Mouse (Mus musculus) lung, postnatal 14 days (tissue): ENCODE measurements around the gene Cmc1.
A peak's percentile ranks its signal among the peaks of the same experiment; 100 is the strongest.
"Not testable (repeated sequence)": the region's sequence is repeated elsewhere in the genome, so short reads cannot be mapped to it uniquely, and the experiment has no call there.

Experiments used
- DNase-seq: peaks from one replicate; pipeline ENCODE4 v3.0.0; 2021

Gene Cmc1

DNA sequence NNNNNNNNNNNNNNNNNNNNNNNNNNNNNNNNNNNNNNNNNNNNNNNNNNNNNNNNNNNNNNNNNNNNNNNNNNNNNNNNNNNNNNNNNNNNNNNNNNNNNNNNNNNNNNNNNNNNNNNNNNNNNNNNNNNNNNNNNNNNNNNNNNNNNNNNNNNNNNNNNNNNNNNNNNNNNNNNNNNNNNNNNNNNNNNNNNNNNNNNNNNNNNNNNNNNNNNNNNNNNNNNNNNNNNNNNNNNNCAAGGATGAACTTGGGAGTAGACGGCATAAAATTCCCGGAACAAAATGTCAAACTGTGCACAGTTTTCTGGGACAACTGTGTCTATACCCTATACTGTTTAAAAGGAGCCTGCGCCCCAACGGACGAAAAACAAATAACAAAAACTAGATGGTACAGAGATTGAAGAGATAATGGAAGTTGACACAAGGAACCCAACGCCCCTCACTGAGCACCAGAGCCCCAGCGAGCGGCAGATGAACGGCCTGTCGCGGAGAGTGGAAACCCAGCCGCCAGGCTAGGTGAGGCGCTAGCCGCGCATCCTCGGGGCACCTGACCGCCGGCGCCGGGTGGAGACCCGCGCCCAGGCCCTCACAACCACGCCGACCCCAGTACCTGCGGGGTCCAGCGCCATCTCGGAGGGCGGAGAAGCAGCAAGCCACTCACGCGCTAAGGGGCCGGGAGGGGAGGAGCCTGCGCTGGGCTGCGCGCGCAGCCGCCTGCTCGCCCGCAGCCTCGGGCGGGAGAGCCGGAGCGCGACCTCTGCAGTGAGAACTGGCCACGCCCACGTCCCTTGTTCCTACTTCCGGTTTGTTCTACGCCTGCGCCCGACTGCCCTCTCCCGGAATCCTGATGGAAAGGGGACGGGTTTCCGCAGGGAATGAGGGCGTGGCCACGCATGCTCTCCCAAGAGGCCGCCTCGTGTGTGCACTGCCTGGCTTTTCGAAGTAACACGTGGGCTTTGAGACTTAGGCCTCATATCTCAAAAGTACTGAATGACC, at the start of gene Cmc1:
TSS of gene Cmc1 (minus strand) at position 771 of the 996 bp plus-strand sequence.
- peak; percentile 97 for DNase-seq

- DNase-seq, result no peak
These were observed 48.6 kb upstream of the Cmc1 start for GRCm38 (mm10) chr9:118198557-118198956.

GRCm38 (mm10) chr9:118196661-118197390, 46.8 kb upstream of the Cmc1 start:
- no peak for DNase-seq

- no peak for DNase-seq
These were observed 43.3 kb upstream of the Cmc1 start for GRCm38 (mm10) chr9:118193263-118193662.

DNA sequence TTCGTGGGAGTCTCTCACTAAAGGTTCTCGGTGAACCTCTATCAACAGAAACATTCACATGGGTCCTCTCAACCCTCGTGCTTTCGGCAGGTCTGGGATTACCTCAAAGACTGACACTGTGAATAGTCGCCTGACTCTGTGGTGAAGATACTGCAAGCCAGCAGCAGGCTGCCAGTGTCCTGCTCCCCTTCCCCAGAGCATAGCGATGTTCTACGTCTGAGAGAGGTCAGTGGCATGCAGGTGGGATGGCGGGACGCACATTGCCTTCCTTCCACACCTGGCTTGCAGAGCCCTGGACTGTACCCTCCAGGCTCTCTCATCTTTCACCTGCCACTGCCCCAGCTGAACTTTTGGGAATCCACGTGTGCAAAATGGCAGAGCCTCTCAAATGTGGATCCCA, 41.3 kb upstream of the Cmc1 start:
- DNase-seq, result no peak

- DNase-seq, result no peak
These were observed 38.4 kb upstream of the Cmc1 start for GRCm38 (mm10) chr9:118188374-118188773.

DNA sequence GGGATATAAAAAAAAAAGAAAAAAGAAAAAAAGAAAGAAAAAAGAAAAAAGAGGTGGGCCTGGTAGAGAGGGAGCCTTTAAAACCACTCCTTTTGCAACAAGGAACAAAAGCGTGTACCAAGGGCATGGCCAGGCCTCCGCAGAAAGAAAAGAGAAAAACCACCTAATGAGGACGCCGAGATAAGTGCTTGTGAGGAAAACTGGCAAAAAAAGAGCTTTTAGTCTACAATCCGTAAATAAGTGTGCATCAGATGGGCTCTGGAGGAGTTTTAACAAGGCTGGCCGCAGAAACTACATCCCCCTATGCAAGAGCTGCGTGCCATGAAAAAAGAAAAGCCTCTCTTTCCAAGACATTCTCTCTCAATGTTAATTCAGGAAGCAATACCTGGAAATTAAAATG, 37.4 kb upstream of the Cmc1 start:
- DNase-seq, result no peak

GRCm38 (mm10) chr9:118186776-118187175, 36.8 kb upstream of the Cmc1 start:
- DNase-seq, result no peak

DNA sequence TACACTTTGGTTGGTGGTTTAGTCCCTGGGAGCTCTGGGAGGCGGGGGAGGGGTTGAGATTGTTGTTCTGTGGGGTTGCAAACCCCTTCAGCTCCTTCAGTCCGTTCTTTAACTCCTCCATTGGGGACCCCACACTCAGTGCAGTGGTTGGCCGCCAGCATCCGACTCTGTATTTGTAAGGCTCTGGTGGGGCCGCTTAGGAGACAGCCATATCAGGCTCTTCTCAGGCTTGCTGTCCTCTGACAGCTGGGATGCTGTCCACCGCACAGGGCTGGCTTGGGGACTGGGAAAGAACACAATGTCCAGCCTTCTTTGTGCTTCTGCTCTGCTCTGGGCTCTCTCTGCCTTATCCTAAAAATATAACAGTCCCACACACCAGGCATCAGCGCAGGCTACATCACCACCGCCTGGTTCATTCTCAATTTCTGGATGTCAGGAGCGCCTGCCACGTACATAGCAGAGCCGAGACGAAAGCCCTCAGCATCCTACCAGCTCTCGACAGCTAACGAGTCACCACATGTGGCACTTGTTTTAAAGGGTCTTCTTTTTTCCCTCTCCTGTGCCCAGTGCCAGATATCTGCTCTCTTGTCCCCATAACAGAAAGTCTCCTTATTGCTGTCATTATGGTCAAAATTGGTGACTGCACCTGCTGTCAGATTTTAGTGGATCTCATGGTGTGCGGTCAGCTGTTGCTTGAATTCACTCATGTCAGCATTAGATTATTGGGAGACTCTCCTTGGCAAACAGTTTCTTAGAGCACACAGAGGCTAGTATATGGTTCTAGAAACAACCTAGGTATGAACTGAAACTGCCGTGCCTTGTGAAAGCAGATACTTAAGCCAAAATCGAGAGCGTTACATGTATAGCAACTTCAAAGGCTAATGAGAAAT, 29.4 kb upstream of the Cmc1 start:
- no peak for DNase-seq

- DNase-seq, result no peak
These were observed 26.7 kb upstream of the Cmc1 start for GRCm38 (mm10) chr9:118176687-118177086.

GRCm38 (mm10) chr9:118175411-118175810, 25.4 kb upstream of the Cmc1 start:
- DNase-seq, result no peak

DNA sequence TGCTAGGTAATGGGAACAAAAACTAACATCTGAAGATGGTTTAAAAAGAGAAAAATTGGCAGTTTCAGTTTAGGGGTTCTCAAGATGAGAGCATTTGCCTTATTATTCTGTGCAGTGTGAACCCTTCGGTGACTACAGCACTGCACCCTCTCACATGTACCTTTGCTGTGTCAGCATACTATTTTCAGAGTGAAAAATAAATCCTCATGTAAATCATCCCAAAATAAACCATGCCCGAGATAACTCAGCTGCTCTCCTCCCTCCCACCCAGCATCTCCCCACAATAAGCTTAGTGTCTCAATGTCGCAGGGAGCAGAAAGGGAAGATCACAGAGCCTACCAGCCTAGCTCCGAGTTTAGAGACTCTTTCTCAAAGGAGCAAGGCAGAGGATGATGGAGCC, 23.1 kb upstream of the Cmc1 start:
- DNase-seq, result no peak

- peak; percentile 6 for DNase-seq
These were observed 18.6 kb upstream of the Cmc1 start for GRCm38 (mm10) chr9:118168544-118168943.

- no peak for DNase-seq
These were observed 17.6 kb upstream of the Cmc1 start for GRCm38 (mm10) chr9:118167606-118168005.

DNA sequence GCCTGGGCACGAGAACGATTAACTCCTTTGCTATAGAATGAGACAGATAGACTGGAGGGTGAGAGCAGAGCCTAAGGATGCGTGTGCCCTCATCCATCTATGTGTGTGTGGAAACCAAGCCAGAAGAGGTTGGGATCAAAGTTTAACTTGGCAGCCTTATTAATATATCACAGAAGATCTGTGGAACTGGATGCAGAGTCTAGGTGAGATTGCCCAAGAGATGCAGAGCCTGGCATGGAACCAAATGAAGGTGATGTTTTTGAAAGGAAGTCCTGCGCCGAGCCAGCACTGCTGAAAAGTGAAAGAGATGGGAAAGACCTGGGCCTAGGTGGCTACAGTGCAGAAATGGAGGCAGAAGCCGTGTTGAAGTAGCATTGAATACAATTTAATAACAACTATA, 11.6 kb upstream of the Cmc1 start:
- no peak for DNase-seq

DNA sequence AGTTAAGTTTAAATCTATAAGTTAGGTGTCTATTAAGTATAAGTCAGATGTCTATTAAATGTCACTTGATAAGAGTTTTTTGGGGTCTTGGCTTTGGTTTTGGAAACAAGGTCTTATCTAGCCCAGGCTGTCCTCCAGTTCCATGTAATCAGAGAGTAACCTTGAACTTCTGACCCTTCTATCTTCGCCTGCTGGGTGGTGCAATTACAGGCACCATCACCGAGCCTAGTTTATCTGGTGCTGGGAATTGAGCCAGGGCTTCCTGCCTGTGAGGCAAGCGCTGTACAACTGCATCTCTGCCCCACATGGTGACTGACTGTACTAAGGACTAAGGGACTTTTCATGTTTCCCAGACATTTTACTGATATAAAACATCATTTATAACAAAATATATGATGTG, 10.0 kb upstream of the Cmc1 start:
- no peak for DNase-seq

- DNase-seq, result no peak
These were observed 8.2 kb upstream of the Cmc1 start for GRCm38 (mm10) chr9:118158201-118158600.

GRCm38 (mm10) chr9:118157234-118157633, 7.3 kb upstream of the Cmc1 start:
- no peak for DNase-seq

GRCm38 (mm10) chr9:118154666-118155065, 4.7 kb upstream of the Cmc1 start:
- no peak for DNase-seq

DNA sequence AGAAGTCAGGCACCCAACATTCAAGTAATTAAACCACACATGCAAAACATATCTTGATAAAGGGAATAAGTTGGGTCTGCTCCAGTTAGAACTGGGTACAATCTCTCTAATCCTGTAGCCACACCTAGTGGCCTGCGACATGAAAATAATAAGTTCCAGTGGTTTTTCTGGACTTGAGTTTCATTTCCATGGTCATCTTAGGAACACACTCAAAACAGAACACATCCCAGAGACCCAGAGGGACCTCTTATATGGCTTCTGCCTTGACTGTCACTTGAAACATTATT, 1.2 kb upstream of the Cmc1 start:
- no peak for DNase-seq

DNA sequence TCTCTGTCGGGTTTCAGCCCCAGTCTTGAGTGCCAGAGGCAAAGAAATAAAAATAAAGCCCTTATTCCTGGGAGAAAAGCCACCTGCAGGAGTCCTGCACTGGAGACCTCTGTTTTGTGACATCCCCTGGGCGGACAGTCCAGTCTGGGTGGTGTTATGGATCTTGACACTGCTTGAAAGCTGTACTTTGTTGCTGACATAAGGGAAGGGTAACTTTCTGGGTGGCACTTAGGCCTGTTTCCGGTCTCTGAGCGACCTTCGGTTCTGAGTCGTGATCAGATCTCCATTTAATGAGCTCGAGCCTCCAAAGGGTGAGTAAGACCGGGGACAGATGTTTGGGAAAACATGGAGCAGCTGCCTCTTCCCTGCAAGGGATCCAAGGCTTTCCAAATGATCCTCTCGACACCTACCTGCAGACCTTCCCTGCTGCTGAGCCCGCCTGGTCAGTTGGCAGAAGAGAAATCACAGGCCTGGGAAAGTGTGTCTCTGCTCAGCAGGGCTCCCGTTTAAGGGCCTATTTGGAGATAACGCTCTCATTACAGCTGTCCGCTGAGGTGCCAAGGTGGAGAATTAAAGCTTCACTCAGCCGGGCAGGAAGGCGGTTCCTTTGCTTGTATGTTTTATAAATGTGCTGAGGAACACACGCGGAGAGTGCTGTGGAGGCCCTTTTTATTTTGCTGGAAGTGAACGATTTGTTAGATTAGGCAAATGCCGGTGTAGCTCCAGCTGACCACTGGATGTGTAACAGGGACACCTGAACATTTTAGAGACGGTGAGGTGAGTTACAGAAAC, 648 bp upstream of the Cmc1 start:
- DNase-seq, result no peak

DNA sequence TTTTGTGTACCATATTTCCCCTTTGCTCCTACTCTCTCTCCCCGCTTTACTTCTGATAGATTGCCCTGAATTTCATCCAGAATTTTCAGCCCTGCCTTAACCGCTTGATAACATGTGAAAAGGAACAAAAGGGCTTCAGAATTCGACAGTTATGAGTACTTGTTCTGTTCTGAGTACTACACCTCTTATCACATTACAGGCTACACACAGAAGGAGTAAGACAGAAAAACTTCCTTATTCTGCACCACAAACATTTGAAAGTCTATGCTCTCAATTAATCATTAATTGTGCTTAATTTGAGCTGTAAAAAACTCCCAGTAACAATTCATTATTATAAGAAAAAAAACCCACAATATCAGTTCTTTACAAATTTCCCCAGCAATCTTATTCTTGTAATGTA, 9.6 kb downstream of the Cmc1 start:
- DNase-seq, result not testable (repeated sequence)
